Mouse (Mus musculus): ENCODE measurements around the gene Olfr1414. TPM values are rescaled to one million over a fixed set of nuclear protein-coding genes. Genes with fewer than 3 reads are reported as not detected.

Gene Olfr1414
- total RNA-seq (2014; rRNA removed) (not detected in 2 replicates), polyA plus RNA-seq (2015; fragmentation: Nextera tagmentation; extraction: Ambion mirVana) (not detected in 2 replicates)

DNA sequence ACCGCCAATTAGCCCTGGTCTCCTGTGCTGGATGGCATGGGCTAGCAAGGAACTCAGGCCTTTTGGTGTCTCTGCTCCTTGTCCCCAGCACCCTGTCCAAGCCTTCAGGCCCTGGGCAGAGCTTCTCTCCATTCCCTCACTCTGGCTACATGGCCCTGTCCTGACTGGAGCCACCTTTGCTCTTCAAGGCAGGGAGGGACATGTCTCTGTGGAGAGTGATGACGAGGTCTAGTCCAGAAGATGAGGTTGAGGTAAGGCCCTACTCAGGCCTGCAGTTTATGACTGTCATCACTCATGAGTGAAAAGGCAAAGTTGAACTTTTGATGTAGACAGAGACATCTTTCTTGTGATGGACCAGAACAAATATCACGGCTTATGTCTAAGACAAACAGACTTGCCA, at the start of gene Olfr1414:
Gene Olfr1414, minus strand, starts transcription at position 101 of the 400 bp plus-strand sequence.
- H3K4me2 ChIP-seq (ENCODE audit: low read depth, low read length, poor library complexity, severe bottlenecking), result no peak within 1 kb of the TSS
- H3K4me1 ChIP-seq (ENCODE audit: insufficient read depth, low read length), result no peaks in the 10 kb centered on the region
- H3K36me3 ChIP-seq (ENCODE audit: insufficient read depth, low read length), result no peaks in the 10 kb centered on the region
- no peak within 1 kb of the TSS for H3K9ac ChIP-seq (replicated peaks; ENCODE audit: low read length, poor library complexity, severe bottlenecking)
- ATAC-seq (ENCODE audit: low FRiP score), result no peak
- H3K27me3 ChIP-seq (ENCODE audit: insufficient read depth, low read length), result no peaks in the 10 kb centered on the region
- H3K27ac ChIP-seq (ENCODE audit: low read depth, low read length), result no peak within 1 kb of the TSS
- DNase-seq (ENCODE audit: low spot score), result no peak
- WGBS, result 87% methylated on average over 3 of the region's 3 CpGs
- H3K9me3 ChIP-seq (ENCODE audit: low read length), result no peaks in the 10 kb centered on the region
- H3K4me3 ChIP-seq (ENCODE audit: low read depth, low read length), result no peak within 1 kb of the TSS
- no peak for TF ChIP-seq CTCF (IDR thresholded peaks at IDR 0.05)

DNA sequence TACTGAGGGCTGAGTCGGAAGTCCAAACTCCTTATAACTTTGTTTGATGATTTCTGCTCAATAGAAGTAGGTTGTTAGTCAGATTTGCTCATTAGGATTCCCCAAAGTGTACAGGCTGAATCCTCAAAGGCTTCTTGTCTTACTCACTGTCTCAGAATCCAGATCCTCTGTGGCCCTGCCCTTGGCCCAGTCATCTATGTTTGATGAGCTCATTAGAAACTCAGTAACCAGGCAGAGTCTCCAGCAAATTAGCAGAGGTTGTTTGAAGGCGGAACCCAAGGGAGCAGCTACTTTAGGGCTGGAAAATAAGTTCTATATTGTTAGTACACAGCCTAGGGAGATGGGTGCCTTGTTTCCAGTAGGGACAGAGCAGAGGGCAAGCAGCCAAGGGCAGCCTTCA, 27.5 kb upstream of the Olfr1414 start:
- 76% methylated on average over 2 of the region's 2 CpGs for WGBS
- H3K9me3 ChIP-seq (ENCODE audit: low read length), result no peaks in the 10 kb centered on the region
- no peak for TF ChIP-seq CTCF (IDR thresholded peaks at IDR 0.05)

DNA sequence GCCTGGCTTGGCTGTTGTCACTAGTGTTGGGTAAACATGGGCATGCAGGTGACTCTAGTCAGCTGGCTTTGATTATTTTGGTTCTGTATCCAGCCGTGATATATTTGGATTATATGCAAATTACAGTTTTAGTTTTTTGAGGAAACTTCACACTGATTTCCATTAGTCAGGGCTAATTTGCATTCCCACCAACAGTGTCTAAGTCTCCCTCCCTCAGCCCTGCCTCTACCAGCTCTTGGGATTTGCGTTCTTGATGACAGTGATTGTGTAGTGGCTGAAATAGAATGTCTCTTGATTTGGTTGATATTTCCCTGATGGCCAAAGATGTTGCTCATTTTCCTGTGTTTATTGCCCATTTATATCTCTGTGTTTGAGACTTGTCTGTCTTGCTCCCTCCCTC, 20.6 kb upstream of the Olfr1414 start:
- no peak overlapping the region for H3K4me2 ChIP-seq (ENCODE audit: low read depth, low read length, poor library complexity, severe bottlenecking)
- H3K9ac ChIP-seq (replicated peaks; ENCODE audit: low read length, poor library complexity, severe bottlenecking), result no peak overlapping the region
- 36% methylated on average over 2 of the region's 2 CpGs for WGBS
- no peaks in the 10 kb centered on the region for H3K4me1 ChIP-seq (ENCODE audit: insufficient read depth, low read length)
- H3K4me3 ChIP-seq (ENCODE audit: low read depth, low read length), result no peak overlapping the region
- no peaks in the 10 kb centered on the region for H3K36me3 ChIP-seq (ENCODE audit: insufficient read depth, low read length)
- no peak for DNase-seq (ENCODE audit: low spot score)
- H3K27ac ChIP-seq (ENCODE audit: low read depth, low read length), result no peak overlapping the region
- H3K27me3 ChIP-seq (ENCODE audit: insufficient read depth, low read length), result no peaks in the 10 kb centered on the region
- H3K9me3 ChIP-seq (ENCODE audit: low read length), result no peaks in the 10 kb centered on the region
- no peak for TF ChIP-seq CTCF (IDR thresholded peaks at IDR 0.05)
- no peak for ATAC-seq (ENCODE audit: low FRiP score)

More for the DNA sequence above, 27.5 kb upstream of the Olfr1414 start:
- DNase-seq (ENCODE audit: low spot score) (no peak), ATAC-seq (ENCODE audit: low FRiP score) (no peak)
- Histone ChIP-seq H3K4me1 (ENCODE audit: insufficient read depth, low read length) (no peaks in the 10 kb centered on the region), H3K36me3 (ENCODE audit: insufficient read depth, low read length) (no peaks in the 10 kb centered on the region), H3K4me3 (ENCODE audit: low read depth, low read length) (no peak overlapping the region), H3K9ac (replicated peaks; ENCODE audit: low read length, poor library complexity, severe bottlenecking) (no peak overlapping the region), H3K27ac (ENCODE audit: low read depth, low read length) (no peak overlapping the region), H3K4me2 (ENCODE audit: low read depth, low read length, poor library complexity, severe bottlenecking) (no peak overlapping the region), H3K27me3 (ENCODE audit: insufficient read depth, low read length) (no peaks in the 10 kb centered on the region)

DNA sequence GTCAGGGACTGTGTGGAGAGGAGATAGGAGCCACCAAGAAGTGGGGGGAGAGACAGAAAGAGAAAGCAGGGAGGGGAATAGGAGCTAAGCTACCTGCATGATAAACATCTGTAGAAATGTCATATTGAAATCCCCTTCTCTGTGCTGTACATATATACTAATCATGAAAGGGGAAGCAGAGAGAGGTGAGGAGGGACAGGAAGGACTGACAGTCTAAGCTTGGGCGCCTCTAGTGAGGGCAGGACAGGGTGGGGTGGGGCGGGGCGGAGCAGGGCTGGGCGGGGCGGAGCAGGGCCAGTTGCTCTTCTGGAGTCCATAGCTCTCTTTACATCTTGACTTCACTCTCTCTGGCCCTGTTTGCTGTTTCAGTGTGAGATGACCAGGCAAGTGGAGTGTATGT, 18.5 kb upstream of the Olfr1414 start:
- no peaks in the 10 kb centered on the region for H3K36me3 ChIP-seq (ENCODE audit: insufficient read depth, low read length)
- no peak for DNase-seq (ENCODE audit: low spot score)
- TF ChIP-seq CTCF (IDR thresholded peaks at IDR 0.05), result no peak
- no peak for ATAC-seq (ENCODE audit: low FRiP score)
- no peaks in the 10 kb centered on the region for H3K27me3 ChIP-seq (ENCODE audit: insufficient read depth, low read length)
- no peak overlapping the region for H3K4me2 ChIP-seq (ENCODE audit: low read depth, low read length, poor library complexity, severe bottlenecking)
- no peak overlapping the region for H3K9ac ChIP-seq (replicated peaks; ENCODE audit: low read length, poor library complexity, severe bottlenecking)
- no peaks in the 10 kb centered on the region for H3K9me3 ChIP-seq (ENCODE audit: low read length)
- no peak overlapping the region for H3K27ac ChIP-seq (ENCODE audit: low read depth, low read length)
- H3K4me1 ChIP-seq (ENCODE audit: insufficient read depth, low read length), result no peaks in the 10 kb centered on the region
- H3K4me3 ChIP-seq (ENCODE audit: low read depth, low read length), result no peak overlapping the region
- WGBS, result 47% methylated on average over 5 of the region's 5 CpGs

DNA sequence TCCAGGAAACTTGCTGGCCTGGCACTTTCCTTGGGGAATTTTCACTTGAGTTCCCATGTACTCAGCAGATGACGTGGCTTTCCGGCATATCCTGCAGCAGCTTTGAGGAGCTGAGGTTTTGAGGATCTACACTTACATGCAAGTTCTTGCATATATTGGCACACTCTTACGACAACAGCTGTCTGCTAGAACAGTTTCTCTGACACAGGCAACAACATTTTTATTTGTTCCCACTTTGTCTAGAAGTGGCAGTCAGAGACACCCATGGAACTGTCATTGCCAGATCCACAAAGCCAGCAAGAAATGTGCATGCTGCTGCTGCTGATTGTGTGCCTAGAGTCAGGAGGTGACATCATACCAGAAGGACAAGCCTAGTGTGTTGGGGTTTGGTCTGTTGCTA, 5.3 kb upstream of the Olfr1414 start:
- Histone ChIP-seq H3K9ac (replicated peaks; ENCODE audit: low read length, poor library complexity, severe bottlenecking) (no peak overlapping the region), H3K27me3 (ENCODE audit: insufficient read depth, low read length) (no peaks in the 10 kb centered on the region), H3K27ac (ENCODE audit: low read depth, low read length) (no peak overlapping the region), H3K36me3 (ENCODE audit: insufficient read depth, low read length) (no peaks in the 10 kb centered on the region), H3K4me2 (ENCODE audit: low read depth, low read length, poor library complexity, severe bottlenecking) (no peak overlapping the region), H3K9me3 (ENCODE audit: low read length) (no peaks in the 10 kb centered on the region), H3K4me1 (ENCODE audit: insufficient read depth, low read length) (no peaks in the 10 kb centered on the region), H3K4me3 (ENCODE audit: low read depth, low read length) (no peak overlapping the region)
- 85% methylated on average over 3 of the region's 3 CpGs for WGBS
- ATAC-seq (ENCODE audit: low FRiP score), result no peak
- DNase-seq (ENCODE audit: low spot score), result no peak
- TF ChIP-seq CTCF (IDR thresholded peaks at IDR 0.05), result no peak

DNA sequence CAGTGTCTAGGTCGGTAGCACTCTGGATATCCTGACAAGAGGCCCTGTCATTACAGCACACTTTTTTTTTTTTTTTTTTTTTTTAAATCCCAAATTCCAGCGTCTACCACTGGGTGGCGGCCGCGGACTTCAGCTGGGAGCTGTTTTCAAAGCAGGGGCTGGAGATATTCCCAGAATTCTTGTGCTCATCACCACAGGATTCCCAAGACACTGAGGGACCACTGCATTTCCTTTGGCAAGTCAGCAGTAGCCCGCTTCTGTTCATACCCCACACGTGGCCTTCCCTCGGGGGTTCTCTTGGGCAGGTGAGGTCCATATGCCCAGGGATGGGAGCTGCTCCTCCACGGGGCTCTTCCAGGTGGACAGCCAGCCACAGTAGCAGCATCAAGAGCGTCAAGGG, 2.9 kb upstream of the Olfr1414 start:
- 17% methylated on average over 10 of the region's 10 CpGs for WGBS
- DNase-seq (ENCODE audit: low spot score) (peak; percentile 82), ATAC-seq (ENCODE audit: low FRiP score) (0 out of 2 replicates have a peak, but pooled peaks have one; percentile 52)
- H3K9me3 ChIP-seq (ENCODE audit: low read length), result no peaks in the 10 kb centered on the region
- H3K4me1 ChIP-seq (ENCODE audit: insufficient read depth, low read length), result no peaks in the 10 kb centered on the region
- 0 out of 2 replicates have a peak overlapping the region, but pooled peaks have one; percentile 44 for H3K9ac ChIP-seq (replicated peaks; ENCODE audit: low read length, poor library complexity, severe bottlenecking)
- no peak overlapping the region; the same call in 1 of the 2 replicates for H3K27ac ChIP-seq (ENCODE audit: low read depth, low read length)
- no peaks in the 10 kb centered on the region for H3K27me3 ChIP-seq (ENCODE audit: insufficient read depth, low read length)
- 0 out of 2 replicates have a peak overlapping the region, but pooled peaks have one; percentile 26 for H3K4me2 ChIP-seq (ENCODE audit: low read depth, low read length, poor library complexity, severe bottlenecking)
- H3K4me3 ChIP-seq (ENCODE audit: low read depth, low read length), result no peak overlapping the region
- TF ChIP-seq CTCF (IDR thresholded peaks at IDR 0.05), result peak; percentile 83
- no peaks in the 10 kb centered on the region for H3K36me3 ChIP-seq (ENCODE audit: insufficient read depth, low read length)

Data from midbrain, postnatal 0 days (tissue).